7 mouse cellular contexts compared by ENCODE assay signal in the genomic region with DNA sequence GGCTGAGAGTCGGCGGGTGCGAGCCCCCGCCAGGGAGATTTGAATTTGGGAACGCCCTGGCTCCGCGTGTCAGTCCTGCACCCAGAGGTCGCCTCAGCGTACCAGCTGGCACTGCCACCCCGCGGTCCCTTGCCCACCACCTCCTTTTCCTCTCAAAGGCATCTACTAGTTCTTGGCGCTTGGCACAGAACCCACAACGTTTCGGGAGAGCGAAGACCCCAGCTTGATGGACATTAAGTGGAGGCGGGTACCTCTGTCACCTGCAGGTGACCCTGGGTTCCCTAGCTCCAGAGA. TPM values are rescaled to one million over a fixed set of nuclear protein-coding genes. Genes with fewer than 3 reads are reported as not detected.
DNase-seq lines count a peak whose midpoint lies in the region; ATAC-seq and TF ChIP-seq lines count a peak whose summit lies in the region.

No protein-coding gene starts in this region.

- TF ChIP-seq CTCF in small intestine, adult 2 months (IDR thresholded peaks at IDR 0.05; ENCODE audit: extremely low read depth, insufficient read length, insufficient replicate concordance, low read depth, low read length), result no peak

- H3K4me3 ChIP-seq in lung, embryonic 16.5 days (ENCODE audit: low read length), result peak overlapping the region; percentile 93
- H3K4me3 ChIP-seq in forebrain, embryonic 11.5 days (ENCODE audit: low read depth, low read length), result peak overlapping the region; percentile 80
- H3K4me3 ChIP-seq in limb, embryonic 11.5 days (ENCODE audit: low read depth, low read length), result peak overlapping the region; percentile 79
- peak overlapping the region; percentile 93 for H3K4me3 ChIP-seq in small intestine, adult 2 months (ENCODE audit: low read depth, low read length)

- H3K36me3 ChIP-seq in lung, embryonic 16.5 days (ENCODE audit: control insufficient read depth, insufficient read depth, low read length), result no peaks in the 10 kb centered on the region
- no peaks in the 10 kb centered on the region for H3K36me3 ChIP-seq in forebrain, embryonic 11.5 days (ENCODE audit: control insufficient read depth, insufficient read depth, low read length)
- no peaks in the 10 kb centered on the region for H3K36me3 ChIP-seq in limb, embryonic 11.5 days (ENCODE audit: control insufficient read depth, insufficient read depth, low read length)
- H3K36me3 ChIP-seq in small intestine, adult 2 months (ENCODE audit: control insufficient read depth, insufficient read depth, low read length), result no peaks in the 10 kb centered on the region

- no peaks in the 10 kb centered on the region for H3K9me3 ChIP-seq in lung, embryonic 16.5 days (ENCODE audit: control insufficient read depth, low read length)
- no peaks in the 10 kb centered on the region for H3K9me3 ChIP-seq in forebrain, embryonic 11.5 days (ENCODE audit: control insufficient read depth, low read length)
- H3K9me3 ChIP-seq in limb, embryonic 11.5 days (ENCODE audit: control insufficient read depth, low read length), result no peaks in the 10 kb centered on the region

- H3K9ac ChIP-seq in lung, embryonic 16.5 days (ENCODE audit: low read length), result peak overlapping the region; percentile 92
- H3K9ac ChIP-seq in forebrain, embryonic 11.5 days (ENCODE audit: low read length), result peak overlapping the region; percentile 87
- peak overlapping the region; percentile 83; the same call in 1 of the 2 replicates for H3K9ac ChIP-seq in limb, embryonic 11.5 days (ENCODE audit: low read length)

- TF ChIP-seq POLR2A in small intestine, adult 2 months (IDR thresholded peaks at IDR 0.05; ENCODE audit: low read depth, low read length), result 0 out of 2 replicates have a peak, but pooled peaks have one; percentile 5

- 3% methylated on average over 14 of the region's 16 CpGs for WGBS in lung, embryonic 16.5 days
- 3% methylated on average over 16 of the region's 16 CpGs for WGBS in forebrain, embryonic 11.5 days
- 4% methylated on average over 16 of the region's 16 CpGs for WGBS in limb, embryonic 11.5 days
- WGBS in small intestine, adult 2 months, result 9% methylated on average over 16 of the region's 16 CpGs

- H3K4me2 ChIP-seq in lung, embryonic 16.5 days (ENCODE audit: low read depth, low read length), result peak overlapping the region; percentile 99
- peak overlapping the region; percentile 98 for H3K4me2 ChIP-seq in forebrain, embryonic 11.5 days (ENCODE audit: low read depth, low read length, severe bottlenecking)
- peak overlapping the region; percentile 89 for H3K4me2 ChIP-seq in limb, embryonic 11.5 days (ENCODE audit: low read depth, severe bottlenecking)

- H3K4me1 ChIP-seq in lung, embryonic 16.5 days (replicated peaks; ENCODE audit: control insufficient read depth, insufficient read depth, low read length), result peaks cover 16% of the 10 kb centered on the region
- peaks cover 9% of the 10 kb centered on the region for H3K4me1 ChIP-seq in forebrain, embryonic 11.5 days (replicated peaks; ENCODE audit: control insufficient read depth, insufficient read depth, low read length)
- H3K4me1 ChIP-seq in limb, embryonic 11.5 days (ENCODE audit: control insufficient read depth, insufficient read depth, low read length), result peaks cover 7% of the 10 kb centered on the region; the same call in 1 of the 2 replicates
- peaks cover 10% of the 10 kb centered on the region for H3K4me1 ChIP-seq in small intestine, adult 2 months (ENCODE audit: control insufficient read depth, insufficient read depth, insufficient read length, low read length)

- peak overlapping the region; percentile 91 for H3K27ac ChIP-seq in lung, embryonic 16.5 days (ENCODE audit: low read length)
- no peak overlapping the region for H3K27ac ChIP-seq in forebrain, embryonic 11.5 days (ENCODE audit: low read depth, low read length)
- H3K27ac ChIP-seq in limb, embryonic 11.5 days (replicated peaks; ENCODE audit: low read depth, low read length), result no peak overlapping the region; the same call in 1 of the 2 replicates
- no peak overlapping the region for H3K27ac ChIP-seq in small intestine, adult 2 months (ENCODE audit: insufficient read depth, low read depth, low read length)

- no peak for DNase-seq in lung, postnatal 14 days
- DNase-seq in forebrain, embryonic 11.5 days (ENCODE audit: low spot score), result no peak
- DNase-seq in limb, embryonic 11.5 days (ENCODE audit: low spot score), result no peak
- DNase-seq in natural killer cell, adult 2 months (ENCODE audit: low spot score in 2 of 2), result no peak
- no peak for DNase-seq in cerebellum, postnatal 36 days

- H3K27me3 ChIP-seq in lung, embryonic 16.5 days (ENCODE audit: control insufficient read depth, insufficient read depth, low read depth, low read length), result no peaks in the 10 kb centered on the region
- peaks cover 16% of the 10 kb centered on the region; the same call in 1 of the 2 replicates for H3K27me3 ChIP-seq in forebrain, embryonic 11.5 days (ENCODE audit: control insufficient read depth, insufficient read depth, low read length)
- peaks cover 9% of the 10 kb centered on the region; the same call in 1 of the 2 replicates for H3K27me3 ChIP-seq in limb, embryonic 11.5 days (ENCODE audit: control insufficient read depth, insufficient read depth, low read length)
- H3K27me3 ChIP-seq in small intestine, adult 2 months (ENCODE audit: control insufficient read depth, insufficient read depth, low read length), result no peaks in the 10 kb centered on the region

- ATAC-seq in lung, embryonic 16.5 days (ENCODE audit: low read depth), result no peak
- ATAC-seq in forebrain, embryonic 11.5 days (replicated peaks; ENCODE audit: low FRiP score), result peak; percentile 16; the same call in 1 of the 2 replicates
- no peak; the same call in 1 of the 2 replicates for ATAC-seq in limb, embryonic 11.5 days (ENCODE audit: insufficient number of reproducible peaks, low FRiP score, low TSS enrichment, low read depth)

RNA-seq across cellular contexts. Expression of a gene that starts 1.5 kb away (rescaled TPM):
- polyA plus RNA-seq in lung, embryonic 16.5 days (2015; fragmentation: Nextera tagmentation; extraction: Ambion mirVana), result 11.8 and 12.5 TPM in 2 replicates
- polyA plus RNA-seq in forebrain, embryonic 11.5 days (2014; fragmentation: Nextera tagmentation; extraction: Ambion mirVana), result 13.0 and 13.3 TPM in 2 replicates
- 10.1 and 11.7 TPM in 2 replicates for polyA plus RNA-seq in limb, embryonic 11.5 days (2014; fragmentation: Nextera tagmentation; extraction: Ambion mirVana)
- polyA plus RNA-seq in small intestine, adult 2 months (2012; rRNA removed), result 1.2 and 4.0 TPM in 2 replicates

RNA-seq across cellular contexts. Expression of a gene that starts 41.9 kb away (rescaled TPM):
- polyA plus RNA-seq in lung, embryonic 16.5 days (2015; fragmentation: Nextera tagmentation; extraction: Ambion mirVana), result not detected in 2 replicates
- not detected in 2 replicates for polyA plus RNA-seq in forebrain, embryonic 11.5 days (2014; fragmentation: Nextera tagmentation; extraction: Ambion mirVana)
- polyA plus RNA-seq in limb, embryonic 11.5 days (2014; fragmentation: Nextera tagmentation; extraction: Ambion mirVana), result 0.15 TPM in 1 of 2 replicates, not detected in the other
- not detected in 2 replicates for polyA plus RNA-seq in small intestine, adult 2 months (2012; rRNA removed)
